Mouse (Mus musculus): ENCODE results near the gene Psmg4.

Psmg4 gene

DNA sequence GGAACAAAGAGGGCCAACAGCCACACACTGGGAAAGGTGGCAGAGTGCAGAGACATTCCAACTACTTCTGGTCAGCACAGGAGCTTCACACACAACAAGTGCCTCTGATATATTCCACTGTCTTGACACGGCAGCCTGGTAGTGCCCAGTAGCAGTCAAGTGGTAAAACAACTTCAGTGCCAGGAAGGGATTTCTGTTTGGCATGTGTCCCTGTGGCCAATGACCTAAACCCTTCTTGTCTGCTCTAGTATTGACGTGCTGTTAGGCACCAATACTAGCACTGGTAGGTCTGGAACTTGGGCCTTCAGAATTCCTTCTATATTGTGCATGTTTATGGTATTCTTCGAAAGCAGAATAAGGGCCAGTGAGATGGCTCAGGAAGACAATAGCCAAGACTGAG is 42.5 kb downstream of the Psmg4 start:
- no peak for DNase-seq (ENCODE audit: inconsistent ontology term)

DNA sequence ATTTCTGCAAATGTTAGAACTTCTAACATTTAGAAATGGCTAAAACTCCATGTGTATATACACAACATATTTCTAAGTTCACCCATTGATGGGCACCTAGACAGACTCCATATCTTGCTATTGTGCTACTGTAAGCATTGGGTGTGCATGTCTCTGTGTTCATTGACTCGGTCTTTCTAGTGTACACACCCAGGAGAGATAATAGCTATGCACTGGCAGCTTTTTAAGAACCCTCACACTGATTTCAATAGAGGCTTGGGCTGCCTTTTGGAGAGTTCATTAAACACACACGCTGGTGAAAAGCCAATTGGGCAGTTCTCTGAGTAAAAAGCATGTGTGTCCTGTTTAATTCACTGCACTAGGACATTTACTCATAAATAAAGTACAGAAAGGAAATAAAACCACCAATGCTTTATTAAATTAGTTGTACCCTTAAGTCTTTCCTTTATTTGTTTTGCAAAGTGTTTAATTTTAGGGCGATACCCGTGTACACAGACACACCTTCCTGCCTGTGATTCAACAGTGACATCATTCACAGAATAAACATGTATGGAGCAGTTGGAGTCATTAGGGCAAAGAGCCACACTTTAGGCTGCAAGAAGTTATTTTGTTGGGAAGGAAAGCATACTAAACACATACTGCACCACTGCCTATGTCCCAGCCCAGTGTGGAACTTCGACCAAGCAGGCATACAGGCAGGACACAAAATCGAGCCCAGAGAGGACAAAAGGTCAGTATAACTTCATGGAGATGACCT is 45.1 kb downstream of the Psmg4 start:
- no peak for DNase-seq (ENCODE audit: inconsistent ontology term)

DNA sequence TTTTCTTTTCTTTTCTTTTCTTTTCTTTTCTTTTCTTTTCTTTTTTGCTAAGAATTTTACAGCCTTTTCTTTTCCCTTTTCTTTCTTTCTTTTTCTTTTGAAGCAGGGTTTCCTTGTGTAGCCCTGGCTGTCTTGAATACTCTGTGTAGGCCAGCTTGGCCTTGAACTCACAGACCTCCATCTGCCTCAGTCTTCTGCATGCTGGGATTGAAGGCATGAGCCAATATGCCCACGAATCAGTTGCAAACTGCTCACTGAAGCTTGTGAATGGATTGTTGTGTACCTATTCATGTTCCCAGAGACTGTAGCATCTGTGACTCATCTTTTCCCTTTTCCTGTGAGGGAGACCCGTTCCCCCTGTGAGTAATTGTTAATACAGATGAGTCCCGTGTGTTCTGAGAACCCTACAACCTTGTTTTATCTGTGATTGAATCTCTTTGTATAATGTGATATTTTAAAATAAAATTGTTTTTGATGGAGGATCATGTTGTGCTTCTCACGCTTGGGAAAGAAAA is 48.6 kb downstream of the Psmg4 start:
- peak; percentile 79 for DNase-seq (ENCODE audit: inconsistent ontology term)

DNA sequence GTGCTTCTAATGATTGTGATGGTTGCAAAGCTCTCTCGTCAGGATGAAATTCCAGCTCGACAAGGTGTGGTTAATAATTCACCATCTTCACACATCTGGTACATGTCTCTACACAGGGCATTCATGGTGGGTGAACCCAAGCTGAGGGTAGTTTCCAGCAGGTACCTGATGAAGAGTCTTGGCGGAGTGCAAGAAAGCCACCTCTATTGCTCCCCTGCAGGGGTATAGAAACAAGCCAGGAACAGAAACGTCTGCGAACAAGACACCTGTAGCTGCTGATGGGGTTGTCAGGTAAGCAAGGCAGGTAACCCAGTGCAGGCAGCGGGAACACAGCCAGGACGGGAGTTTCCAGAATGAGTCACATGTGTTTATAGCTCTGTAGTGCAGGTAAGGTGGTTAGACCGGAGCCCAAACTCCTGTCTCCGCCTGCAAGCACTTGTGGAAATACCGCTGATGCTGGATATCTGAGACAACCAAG is 50.0 kb downstream of the Psmg4 start:
- no peak for DNase-seq (ENCODE audit: inconsistent ontology term)

DNA sequence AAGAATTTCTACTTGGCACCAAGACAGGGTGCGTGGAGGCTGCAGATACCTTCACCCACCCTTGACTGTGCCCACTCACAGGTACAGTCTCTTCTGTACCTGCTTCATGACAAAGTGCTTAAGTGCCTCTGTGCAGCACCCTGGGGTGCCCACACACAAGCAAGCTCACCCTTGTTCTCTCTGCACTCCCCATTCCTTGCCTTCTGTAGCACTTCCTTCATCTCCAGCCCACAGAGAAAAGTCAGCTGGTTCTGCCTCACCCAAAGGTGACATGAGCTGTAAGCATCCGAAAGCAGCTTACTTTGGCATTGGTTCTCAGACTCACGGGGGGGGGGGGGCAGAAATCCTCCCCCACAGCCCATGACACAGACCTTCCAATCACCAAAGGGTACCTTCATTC is 52.1 kb downstream of the Psmg4 start:
- DNase-seq (ENCODE audit: inconsistent ontology term): no peak

DNA sequence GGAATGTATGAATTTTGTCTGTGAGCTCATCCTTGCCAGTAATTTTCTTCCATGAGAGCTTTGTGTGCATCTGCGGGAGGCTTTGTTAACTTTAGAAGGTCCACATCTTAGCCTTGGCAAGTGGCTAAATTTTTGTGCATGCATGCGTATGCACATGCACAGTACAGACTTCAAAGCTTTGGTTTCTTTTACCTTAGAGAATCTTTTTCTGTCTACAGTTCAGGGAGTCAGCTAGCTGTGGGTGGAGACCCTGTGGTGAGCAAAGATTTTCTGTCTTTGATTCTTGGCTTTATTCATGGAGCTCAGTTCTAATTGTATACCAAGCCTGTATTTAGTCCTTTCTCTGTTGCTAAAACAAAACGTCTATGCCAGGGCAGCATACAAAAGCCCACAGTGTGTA is 56.0 kb downstream of the Psmg4 start:
- peak; percentile 98 for DNase-seq (ENCODE audit: inconsistent ontology term)

DNA sequence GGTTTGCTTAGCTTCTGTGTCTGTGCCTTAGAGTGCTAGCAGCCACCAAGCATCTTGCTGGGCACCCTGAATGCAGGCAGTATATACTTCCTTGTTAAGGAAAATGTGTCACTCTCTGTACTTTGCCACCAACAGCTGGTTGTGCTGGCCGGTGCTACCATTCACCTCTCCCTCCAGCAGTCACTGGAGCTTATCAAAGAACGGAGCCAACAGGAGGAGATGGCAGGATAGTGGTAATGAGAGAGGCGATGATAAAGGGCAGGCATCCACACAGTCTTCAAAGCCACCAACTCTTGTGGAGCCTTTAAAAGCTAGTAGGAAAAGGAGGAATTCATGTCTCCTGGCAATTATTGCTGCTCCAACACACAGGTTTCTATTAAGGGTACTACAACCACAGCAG is 57.0 kb downstream of the Psmg4 start:
- no peak for DNase-seq (ENCODE audit: inconsistent ontology term)

DNA sequence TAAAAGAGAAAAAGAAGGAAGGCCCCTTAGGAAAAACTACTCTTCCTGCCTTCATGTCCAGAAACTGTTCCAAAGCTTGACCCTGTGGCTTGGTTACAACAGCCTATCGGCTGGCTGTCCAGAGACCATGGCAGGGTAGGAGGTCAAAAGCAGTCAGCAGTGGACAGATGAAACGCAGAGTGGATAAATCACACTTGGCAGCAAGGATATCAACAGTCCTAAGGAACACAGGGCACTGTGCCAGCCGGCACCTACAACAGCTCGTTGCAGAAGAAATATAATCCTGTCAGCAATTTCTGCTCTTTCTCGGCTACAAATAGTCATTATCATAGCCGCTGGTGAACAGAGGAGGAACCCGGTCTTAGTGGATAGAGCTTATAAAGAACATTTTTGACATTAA is 60.2 kb downstream of the Psmg4 start:
- peak; percentile 48 for DNase-seq (ENCODE audit: inconsistent ontology term)

DNA sequence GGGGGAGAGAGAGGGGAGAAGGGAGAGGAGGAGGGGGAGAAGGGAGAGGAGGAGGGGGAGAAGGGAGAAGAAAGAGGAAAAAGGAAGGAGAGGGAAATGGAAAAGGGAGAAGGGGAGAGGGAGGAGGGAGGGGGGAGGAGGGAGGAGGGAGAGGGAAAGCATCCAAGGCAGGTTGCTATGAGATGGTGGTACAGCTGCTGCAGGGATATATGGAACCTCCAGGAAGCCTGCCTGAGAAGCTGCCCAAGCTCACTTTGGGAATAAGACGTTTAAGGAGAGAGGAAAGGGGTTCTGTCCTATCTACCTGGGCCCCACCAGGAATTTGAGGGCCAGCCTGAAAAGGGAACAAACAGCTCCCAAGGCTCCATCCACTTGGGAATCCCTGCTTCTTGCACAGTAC is 64.2 kb downstream of the Psmg4 start:
- DNase-seq (ENCODE audit: inconsistent ontology term): no peak

All from Muller cell, postnatal 12 days (primary cell).